Mouse (Mus musculus) forebrain, embryonic 14.5 days (tissue): ENCODE measurements around the gene Dpep3. TPM values are rescaled to one million over a fixed set of nuclear protein-coding genes. Genes with fewer than 3 reads are reported as not detected.

Experiments used
- microRNA-seq: library from miRNA; unstranded; fragments of <30 nt; microRNA quantifications from one replicate; pipeline ENCODE4, GENCODE M21; 2016
- polyA plus RNA-seq: library from polyadenylated mRNA; unstranded; fragments of >200 nt; fragmentation: Nextera tagmentation; extraction: Ambion mirVana; gene quantifications from 2 replicates; pipeline ENCODE4 v1.2.1, GENCODE M21; 2014

Gene Dpep3
- polyA plus RNA-seq, 1 experiment from 2014 or later, result not detected

Small RNAs within 50 kb of the gene (microRNA-seq; reads per million reads assigned to microRNA genes)
- gene Mir7074, result not detected

Other genes starting within 250 kb of the Dpep3 start
- 62.9 and 70.6 TPM in 2 replicates for gene Gfod2, start 220.8 kb downstream of the Dpep3 start, polyA plus RNA-seq
- gene Ranbp10, start 152.1 kb downstream of the Dpep3 start, polyA plus RNA-seq, result 8.1 and 10.4 TPM in 2 replicates
- 0.83 TPM in 2 replicates for gene Tsnaxip1, start 151.7 kb downstream of the Dpep3 start, polyA plus RNA-seq
- gene Cenpt, start 126.2 kb downstream of the Dpep3 start, polyA plus RNA-seq, result 50.7 and 51.8 TPM in 2 replicates
- 51.7 and 60.8 TPM in 2 replicates for gene Thap11, start 124.3 kb downstream of the Dpep3 start, polyA plus RNA-seq
- gene Nutf2, start 118.8 kb downstream of the Dpep3 start, polyA plus RNA-seq, result 224 and 283 TPM in 2 replicates
- gene Edc4, start 98.5 kb downstream of the Dpep3 start, polyA plus RNA-seq, result 27.9 and 39.4 TPM in 2 replicates
- 0.42 and 0.66 TPM in 2 replicates for gene Nrn1l, start 85.9 kb downstream of the Dpep3 start, polyA plus RNA-seq
- gene Pskh1, start 79.0 kb downstream of the Dpep3 start, polyA plus RNA-seq, result 8.2 and 8.5 TPM in 2 replicates
- 1.9 and 2.5 TPM in 2 replicates for gene Ctrl, start 45.6 kb downstream of the Dpep3 start, polyA plus RNA-seq
- gene Psmb10, start 41.0 kb downstream of the Dpep3 start, polyA plus RNA-seq, result 48.2 and 57.8 TPM in 2 replicates
- 0.17 and 0.48 TPM in 2 replicates for gene Lcat, start 36.0 kb downstream of the Dpep3 start, polyA plus RNA-seq
- 5.1 and 9.4 TPM in 2 replicates for gene Slc12a4, start 13.3 kb downstream of the Dpep3 start, polyA plus RNA-seq
- 18.4 and 20.3 TPM in 2 replicates for gene Dus2, start 11.9 kb upstream of the Dpep3 start, polyA plus RNA-seq
- not detected in 2 replicates for gene Dpep2nb, start 26.5 kb upstream of the Dpep3 start, polyA plus RNA-seq
- 21.6 and 22.2 TPM in 2 replicates for gene Ddx28, start 32.5 kb upstream of the Dpep3 start, polyA plus RNA-seq
- gene Nfatc3, start 79.4 kb upstream of the Dpep3 start, polyA plus RNA-seq, result 2.6 and 2.7 TPM in 2 replicates
- 0.15 TPM in 1 of 2 replicates, not detected in the other for gene Esrp2, start 157.5 kb upstream of the Dpep3 start, polyA plus RNA-seq
- gene Pla2g15, start 171.0 kb upstream of the Dpep3 start, polyA plus RNA-seq, result 7.8 and 7.9 TPM in 2 replicates
- 78.2 and 86.3 TPM in 2 replicates for gene Slc7a6, start 189.4 kb upstream of the Dpep3 start, polyA plus RNA-seq
- gene Slc7a6os, start 231.5 kb upstream of the Dpep3 start, polyA plus RNA-seq, result 27.7 and 33.8 TPM in 2 replicates
- 54.1 and 59.5 TPM in 2 replicates for gene Prmt7, start 231.5 kb upstream of the Dpep3 start, polyA plus RNA-seq